Mouse (Mus musculus): ENCODE results near the gene Dspp. TPM values are rescaled to one million over a fixed set of nuclear protein-coding genes. Genes with fewer than 3 reads are reported as not detected.

Dspp gene
- polyA plus RNA-seq, 1 experiment = not detected

DNA sequence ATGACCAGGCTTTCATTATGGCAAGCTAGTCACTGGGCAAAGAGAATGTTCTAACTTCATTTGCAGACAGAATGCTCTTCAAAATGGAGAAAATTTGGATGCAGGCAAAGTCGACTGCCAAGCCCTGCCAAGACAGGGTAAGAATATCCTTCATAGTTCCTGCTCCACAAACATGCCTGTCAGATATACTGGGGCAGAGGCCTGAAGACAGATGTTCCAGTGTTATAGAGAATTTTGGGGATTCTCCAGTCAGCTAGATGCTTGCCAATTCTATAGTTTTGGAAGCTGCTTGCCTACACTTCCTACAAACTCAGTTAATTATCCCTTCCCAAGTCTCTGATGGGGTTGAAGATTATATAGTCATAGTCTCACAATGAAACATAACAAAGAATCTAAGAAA, 13.2 kb downstream of the Dspp start:
- Histone ChIP-seq H3K27me3 (ENCODE audit: control insufficient read depth, insufficient read depth, insufficient read length) (no peaks in the 10 kb centered on the region), H3ac (ENCODE audit: control insufficient read depth, insufficient read length) (no peak overlapping the region), H3K4me3 (no peak overlapping the region), H3K79me2 (ENCODE audit: control insufficient read depth, insufficient read depth) (no peaks in the 10 kb centered on the region), H3K36me3 (ENCODE audit: control insufficient read depth, insufficient read depth) (no peaks in the 10 kb centered on the region), H3K4me2 (ENCODE audit: low read depth) (no peak overlapping the region)
- TF ChIP-seq USF1 (IDR thresholded peaks at IDR 0.05; ENCODE audit: low read depth) (no peak), MAX (IDR thresholded peaks at IDR 0.05; ENCODE audit: low read depth) (no peak), TCF3 (IDR thresholded peaks at IDR 0.05; ENCODE audit: insufficient read length, low read depth) (no peak), E2F4 (IDR thresholded peaks at IDR 0.05; ENCODE audit: insufficient read depth) (no peak), TCF12 (IDR thresholded peaks at IDR 0.05; ENCODE audit: insufficient read depth, poor library complexity, severe bottlenecking) (no peak)

DNA sequence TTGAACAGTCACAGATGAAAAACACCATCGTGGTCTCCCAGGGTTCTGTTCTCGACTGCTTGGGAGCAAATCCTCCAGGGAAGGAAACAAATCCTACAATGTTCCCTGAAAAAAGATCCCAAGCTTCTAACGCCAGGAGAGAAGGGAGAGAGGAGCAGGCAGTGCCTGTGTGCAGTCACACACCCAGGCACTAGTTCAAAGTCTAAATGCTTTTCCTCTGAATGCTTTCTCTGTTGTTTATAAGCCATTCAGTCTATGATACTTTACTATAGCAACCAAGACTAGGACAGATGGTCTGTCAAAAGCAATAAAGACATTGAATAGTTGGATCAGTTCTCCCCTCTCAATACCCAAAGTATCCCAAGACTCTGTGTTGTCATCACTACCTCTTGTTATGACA, 16.8 kb downstream of the Dspp start:
- no peaks in the 10 kb centered on the region for H3K79me2 ChIP-seq (ENCODE audit: control insufficient read depth, insufficient read depth)
- H3ac ChIP-seq (ENCODE audit: control insufficient read depth, insufficient read length) = no peak overlapping the region
- H3K4me2 ChIP-seq (ENCODE audit: low read depth) = no peak overlapping the region
- no peaks in the 10 kb centered on the region for H3K27me3 ChIP-seq (ENCODE audit: control insufficient read depth, insufficient read depth, insufficient read length)
- H3K36me3 ChIP-seq (ENCODE audit: control insufficient read depth, insufficient read depth) = no peaks in the 10 kb centered on the region
- H3K4me3 ChIP-seq = no peak overlapping the region
- TF ChIP-seq E2F4 (IDR thresholded peaks at IDR 0.05; ENCODE audit: insufficient read depth) = no peak
- TF ChIP-seq MYOD1 (IDR thresholded peaks at IDR 0.05; ENCODE audit: control insufficient read depth in 1 of 3, insufficient read length in 2 of 3, low read depth in 2 of 3) = no peak
- no peak for TF ChIP-seq TCF3 (IDR thresholded peaks at IDR 0.05; ENCODE audit: insufficient read length, low read depth)
- no peak for TF ChIP-seq POLR2AphosphoS2 (IDR thresholded peaks at IDR 0.05; ENCODE audit: insufficient read length, low read depth)
- no peak for TF ChIP-seq MAX (IDR thresholded peaks at IDR 0.05; ENCODE audit: low read depth)
- TF ChIP-seq SRF (IDR thresholded peaks at IDR 0.05; ENCODE audit: control insufficient read depth, insufficient read length, low read depth) = no peak
- no peak for TF ChIP-seq USF1 (IDR thresholded peaks at IDR 0.05; ENCODE audit: low read depth)
- no peak for TF ChIP-seq POLR2A (IDR thresholded peaks at IDR 0.05; ENCODE audit: insufficient read length, low read depth)
- no peak for TF ChIP-seq REST (IDR thresholded peaks at IDR 0.05; ENCODE audit: insufficient read depth, insufficient read length)
- no peak for TF ChIP-seq MYOG (IDR thresholded peaks at IDR 0.05; ENCODE audit: control insufficient read depth in 1 of 3, insufficient read depth in 1 of 3, insufficient read length in 2 of 3, low read depth in 2 of 3)
- TF ChIP-seq CEBPB (IDR thresholded peaks at IDR 0.05; ENCODE audit: insufficient read depth, poor library complexity, severe bottlenecking) = no peak
- TF ChIP-seq TCF12 (IDR thresholded peaks at IDR 0.05; ENCODE audit: insufficient read depth, poor library complexity, severe bottlenecking) = no peak

DNA sequence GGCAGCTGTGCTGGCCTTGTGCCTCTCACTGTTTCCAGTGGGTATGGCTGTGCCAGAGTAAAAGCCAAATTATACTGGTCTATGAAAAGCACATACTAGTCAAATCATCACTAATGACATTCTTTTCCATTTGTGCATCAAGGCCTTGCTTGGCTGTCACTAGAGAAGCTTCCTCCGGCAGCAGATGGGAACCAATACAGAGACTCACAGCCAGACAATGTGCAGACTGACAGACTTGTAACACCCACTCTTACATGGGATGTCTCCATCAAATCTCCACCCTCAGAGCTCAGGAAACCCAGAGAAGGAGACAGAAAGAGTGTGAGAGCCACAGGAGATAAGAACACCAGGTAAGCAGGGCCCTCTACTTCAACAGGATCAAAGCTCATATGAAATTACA, 24.6 kb downstream of the Dspp start:
- TF ChIP-seq SRF (IDR thresholded peaks at IDR 0.05; ENCODE audit: control insufficient read depth, insufficient read length, low read depth) (no peak), CEBPB (IDR thresholded peaks at IDR 0.05; ENCODE audit: insufficient read depth, poor library complexity, severe bottlenecking) (no peak), USF1 (IDR thresholded peaks at IDR 0.05; ENCODE audit: low read depth) (no peak), TCF12 (IDR thresholded peaks at IDR 0.05; ENCODE audit: insufficient read depth, poor library complexity, severe bottlenecking) (no peak), POLR2AphosphoS2 (IDR thresholded peaks at IDR 0.05; ENCODE audit: insufficient read length, low read depth) (no peak), MYOD1 (IDR thresholded peaks at IDR 0.05; ENCODE audit: control insufficient read depth in 1 of 3, insufficient read length in 2 of 3, low read depth in 2 of 3) (no peak), MYOG (IDR thresholded peaks at IDR 0.05; ENCODE audit: control insufficient read depth in 1 of 3, insufficient read depth in 1 of 3, insufficient read length in 2 of 3, low read depth in 2 of 3) (no peak), E2F4 (IDR thresholded peaks at IDR 0.05; ENCODE audit: insufficient read depth) (no peak), MAX (IDR thresholded peaks at IDR 0.05; ENCODE audit: low read depth) (no peak), POLR2A (IDR thresholded peaks at IDR 0.05; ENCODE audit: insufficient read length, low read depth) (no peak), TCF3 (IDR thresholded peaks at IDR 0.05; ENCODE audit: insufficient read length, low read depth) (no peak), REST (IDR thresholded peaks at IDR 0.05; ENCODE audit: insufficient read depth, insufficient read length) (no peak)
- Histone ChIP-seq H3K4me2 (ENCODE audit: low read depth) (no peak overlapping the region), H3K36me3 (ENCODE audit: control insufficient read depth, insufficient read depth) (no peaks in the 10 kb centered on the region), H3K27me3 (ENCODE audit: control insufficient read depth, insufficient read depth, insufficient read length) (peaks cover 4% of the 10 kb centered on the region), H3K79me2 (ENCODE audit: control insufficient read depth, insufficient read depth) (no peaks in the 10 kb centered on the region), H3ac (ENCODE audit: control insufficient read depth, insufficient read length) (no peak overlapping the region), H3K4me3 (no peak overlapping the region)

DNA sequence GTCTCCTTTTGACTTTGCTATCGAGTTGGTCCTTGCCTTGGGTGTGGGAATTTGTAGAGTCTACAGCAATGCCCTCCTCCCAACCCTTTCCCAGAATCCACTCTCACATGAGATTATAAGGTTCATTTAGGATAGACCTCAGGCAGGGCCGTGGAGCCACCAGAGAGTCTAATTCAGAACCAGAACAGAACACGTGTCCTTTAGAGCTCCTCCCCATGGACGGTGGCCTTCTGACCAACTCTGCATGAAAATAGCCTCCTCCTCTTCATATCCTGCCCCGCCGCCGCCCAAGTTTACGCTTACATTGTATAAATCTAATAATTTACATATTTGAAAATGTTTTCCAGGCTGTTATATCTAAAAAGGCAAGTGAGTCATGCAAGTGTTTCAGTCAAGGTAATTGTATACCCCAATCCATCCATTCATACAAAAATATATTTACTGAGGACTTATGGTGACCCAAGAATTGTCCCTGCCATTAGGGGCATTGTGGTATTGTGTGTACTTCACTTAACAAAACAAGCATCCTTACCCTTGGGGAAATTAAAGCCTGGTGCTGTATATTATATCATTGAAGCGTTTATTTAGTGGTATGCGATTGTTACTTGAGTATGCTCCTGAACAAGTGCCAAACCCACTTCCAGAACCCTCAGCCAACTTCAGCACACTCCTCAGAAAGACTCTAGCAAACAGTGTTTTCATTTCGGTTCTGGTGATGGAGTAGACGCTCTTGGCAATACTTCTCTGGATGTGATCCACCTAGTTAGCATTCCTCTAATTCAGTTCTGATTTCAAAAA, 30.8 kb downstream of the Dspp start:
- Histone ChIP-seq H3K36me3 (ENCODE audit: control insufficient read depth, insufficient read depth) (no peaks in the 10 kb centered on the region), H3ac (ENCODE audit: control insufficient read depth, insufficient read length) (no peak overlapping the region), H3K4me3 (no peak overlapping the region), H3K4me2 (ENCODE audit: low read depth) (peak overlapping the region; percentile 76), H3K79me2 (ENCODE audit: control insufficient read depth, insufficient read depth) (no peaks in the 10 kb centered on the region), H3K27me3 (ENCODE audit: control insufficient read depth, insufficient read depth, insufficient read length) (no peaks in the 10 kb centered on the region)
- TF ChIP-seq USF1 (IDR thresholded peaks at IDR 0.05; ENCODE audit: low read depth) (peak; percentile 61), E2F4 (IDR thresholded peaks at IDR 0.05; ENCODE audit: insufficient read depth) (no peak), MYOG (IDR thresholded peaks at IDR 0.05; ENCODE audit: control insufficient read depth in 1 of 3, insufficient read depth in 1 of 3, insufficient read length in 2 of 3, low read depth in 2 of 3) (no peak), REST (IDR thresholded peaks at IDR 0.05; ENCODE audit: insufficient read depth, insufficient read length) (no peak)

- Histone ChIP-seq H3K79me2 (ENCODE audit: control insufficient read depth, insufficient read depth) (no peaks in the 10 kb centered on the region), H3K27me3 (ENCODE audit: control insufficient read depth, insufficient read depth, insufficient read length) (no peaks in the 10 kb centered on the region), H3K4me2 (ENCODE audit: low read depth) (peak within 1 kb of the TSS; percentile 76), H3K4me3 (no peak within 1 kb of the TSS), H3K36me3 (ENCODE audit: control insufficient read depth, insufficient read depth) (no peaks in the 10 kb centered on the region), H3ac (ENCODE audit: control insufficient read depth, insufficient read length) (no peak within 1 kb of the TSS)
- TF ChIP-seq E2F4 (IDR thresholded peaks at IDR 0.05; ENCODE audit: insufficient read depth) (peak; percentile 88), MYOG (IDR thresholded peaks at IDR 0.05; ENCODE audit: control insufficient read depth in 1 of 3, insufficient read depth in 1 of 3, insufficient read length in 2 of 3, low read depth in 2 of 3) (peak in 2 of 3 experiments; percentile 35 to 54), POLR2A (IDR thresholded peaks at IDR 0.05; ENCODE audit: insufficient read length, low read depth) (no peak), TCF12 (IDR thresholded peaks at IDR 0.05; ENCODE audit: insufficient read depth, poor library complexity, severe bottlenecking) (peak; percentile 81), USF1 (IDR thresholded peaks at IDR 0.05; ENCODE audit: low read depth) (no peak), REST (IDR thresholded peaks at IDR 0.05; ENCODE audit: insufficient read depth, insufficient read length) (no peak), MYOD1 (IDR thresholded peaks at IDR 0.05; ENCODE audit: control insufficient read depth in 1 of 3, insufficient read length in 2 of 3, low read depth in 2 of 3) (peak; percentile 73 to 98 (median 97)), TCF3 (IDR thresholded peaks at IDR 0.05; ENCODE audit: insufficient read length, low read depth) (peak; percentile 43), SRF (IDR thresholded peaks at IDR 0.05; ENCODE audit: control insufficient read depth, insufficient read length, low read depth) (no peak)
Measured at GRCm38 (mm10) chr5:104202351-104202750, 31.8 kb downstream of the Dspp start, which contains the start of gene Dmp1. TSS of gene Dmp1 (plus strand) at chr5:104202613.
